Mouse (Mus musculus) ES-Bruce4 (cell line): Measurements from ENCODE around the gene Gm525. TPM values are rescaled to one million over a fixed set of nuclear protein-coding genes. Genes with fewer than 3 reads are reported as not detected.

Experiments
- H3K27ac ChIP-seq: 2 replicates; pipeline ENCODE4 v1.5.1; 2012; ENCODE audit warnings: low read length, inconsistent platforms; ENCODE audit not compliant: insufficient read depth
- H3K27me3 ChIP-seq: 2 replicates; pipeline ENCODE4 v1.6.1; 2012; ENCODE audit warnings: mild to moderate bottlenecking, low read length, inconsistent platforms; ENCODE audit not compliant: control insufficient read depth, poor library complexity, insufficient read depth, severe bottlenecking
- H3K36me3 ChIP-seq: 2 replicates; pipeline ENCODE4 v1.6.1; 2012; ENCODE audit warnings: inconsistent platforms, mild to moderate bottlenecking, low read length, moderate library complexity; ENCODE audit not compliant: control insufficient read depth, poor library complexity, insufficient read depth, severe bottlenecking
- H3K4me1 ChIP-seq: one replicate; pipeline ENCODE4 v1.8.1; 2011; ENCODE audit warnings: low read length; ENCODE audit not compliant: control insufficient read depth, insufficient read depth
- H3K4me3 ChIP-seq: 2 replicates; pipeline ENCODE4 v1.5.1; 2011; ENCODE audit warnings: low read depth, mild to moderate bottlenecking, low read length
- H3K9ac ChIP-seq: 2 replicates; pipeline ENCODE4 v1.6.1; 2012; ENCODE audit warnings: low read depth, mild to moderate bottlenecking, inconsistent platforms; ENCODE audit not compliant: poor library complexity, severe bottlenecking
- H3K9me3 ChIP-seq: replicated peaks from 2 replicates; pipeline ENCODE4 v1.6.1; 2012; ENCODE audit warnings: mild to moderate bottlenecking, low read length, inconsistent platforms; ENCODE audit not compliant: control insufficient read depth, poor library complexity, insufficient read depth, severe bottlenecking
- CTCF ChIP-seq: IDR thresholded peaks from one replicate; pipeline ENCODE4 v1.8.1; 2011; ENCODE audit warnings: low read depth, low read length
- EP300 ChIP-seq: IDR thresholded peaks from 2 replicates; pipeline ENCODE4 v1.6.1; 2011; ENCODE audit warnings: low read depth, low read length; ENCODE audit not compliant: insufficient read depth
- POLR2A ChIP-seq: IDR thresholded peaks from one replicate; pipeline ENCODE4 v1.8.1; 2011; ENCODE audit warnings: low read length; ENCODE audit not compliant: insufficient read depth
- polyA plus RNA-seq: library from polyadenylated mRNA; stranded (reverse); fragments of >200 nt; gene quantifications from 2 replicates; pipeline ENCODE4 v1.2.4, GENCODE M21; 2011; ENCODE audit warnings: low read depth; ENCODE audit not compliant: missing spikeins, insufficient read depth, insufficient read length

Gene Gm525
- polyA plus RNA-seq, 1 experiment = not detected

DNA sequence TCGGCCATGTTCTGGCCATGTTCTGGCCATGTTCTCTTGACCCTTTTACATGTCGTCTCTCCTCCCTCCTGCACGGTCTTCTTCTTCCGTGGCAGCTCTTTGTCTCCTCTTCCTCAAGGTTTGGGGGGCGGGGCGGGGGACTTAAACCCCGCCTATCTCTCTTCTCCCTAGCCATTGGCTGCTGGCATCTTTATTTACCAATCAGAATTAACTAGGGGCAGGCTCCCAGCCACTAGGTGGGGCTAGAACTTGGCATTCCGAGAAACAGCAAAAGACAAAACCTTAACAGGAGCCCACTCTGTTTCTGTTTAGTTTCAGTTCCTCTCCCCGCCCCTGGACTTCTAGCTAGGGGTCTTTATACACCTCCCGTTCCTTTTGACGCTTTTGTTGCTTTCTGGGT lies 32.2 kb downstream of the Gm525 start:
- H3K4me3 ChIP-seq = no peak overlapping the region
- H3K27ac ChIP-seq = no peak overlapping the region
- H3K9ac ChIP-seq = no peak overlapping the region
- no peaks in the 10 kb centered on the region for H3K36me3 ChIP-seq
- no peaks in the 10 kb centered on the region for H3K27me3 ChIP-seq
- H3K4me1 ChIP-seq = peaks cover 3% of the 10 kb centered on the region
- H3K9me3 ChIP-seq = 0 out of 2 replicates have a peak, but pooled peaks cover 2% of the 10 kb centered on the region
- TF ChIP-seq POLR2A (no peak), EP300 (no peak), CTCF (peak; percentile 16)

DNA sequence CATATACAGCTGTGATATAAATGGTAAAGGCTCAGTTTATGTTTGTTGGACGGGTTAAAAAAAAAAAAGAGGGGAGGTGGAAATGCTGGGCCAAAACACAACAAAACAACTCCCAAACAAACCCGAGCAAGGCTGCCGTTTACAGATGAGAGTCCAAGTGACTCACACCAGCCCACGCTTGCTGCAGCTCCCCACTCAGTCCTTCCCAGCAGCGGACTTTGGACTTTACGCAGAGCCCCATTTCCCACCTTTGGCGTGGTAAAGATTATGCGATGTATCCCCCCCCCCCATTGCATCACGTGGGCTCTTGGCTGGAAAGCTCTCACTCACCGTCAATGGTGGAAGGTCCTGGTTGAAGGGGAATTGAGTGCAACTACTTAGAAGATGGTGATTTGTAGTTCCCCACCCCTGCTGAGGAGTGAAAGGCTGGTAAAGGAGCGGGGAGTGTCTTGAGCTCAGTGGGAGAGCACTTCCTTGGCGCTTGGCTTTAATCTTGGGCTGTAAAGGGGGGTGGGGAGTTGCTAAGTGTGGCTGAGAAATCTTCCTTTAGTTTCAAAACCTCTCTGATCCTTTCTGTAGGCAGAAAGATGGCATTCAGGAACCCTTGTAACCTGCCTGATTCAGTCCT lies 33.7 kb downstream of the Gm525 start:
- H3K27ac ChIP-seq = no peak overlapping the region
- TF ChIP-seq CTCF (no peak), EP300 (no peak)
- no peaks in the 10 kb centered on the region for H3K27me3 ChIP-seq
- peaks cover 3% of the 10 kb centered on the region for H3K4me1 ChIP-seq
- 0 out of 2 replicates have a peak, but pooled peaks cover 2% of the 10 kb centered on the region for H3K9me3 ChIP-seq
- no peak overlapping the region for H3K4me3 ChIP-seq
- H3K36me3 ChIP-seq = no peaks in the 10 kb centered on the region
- H3K9ac ChIP-seq = no peak overlapping the region

DNA sequence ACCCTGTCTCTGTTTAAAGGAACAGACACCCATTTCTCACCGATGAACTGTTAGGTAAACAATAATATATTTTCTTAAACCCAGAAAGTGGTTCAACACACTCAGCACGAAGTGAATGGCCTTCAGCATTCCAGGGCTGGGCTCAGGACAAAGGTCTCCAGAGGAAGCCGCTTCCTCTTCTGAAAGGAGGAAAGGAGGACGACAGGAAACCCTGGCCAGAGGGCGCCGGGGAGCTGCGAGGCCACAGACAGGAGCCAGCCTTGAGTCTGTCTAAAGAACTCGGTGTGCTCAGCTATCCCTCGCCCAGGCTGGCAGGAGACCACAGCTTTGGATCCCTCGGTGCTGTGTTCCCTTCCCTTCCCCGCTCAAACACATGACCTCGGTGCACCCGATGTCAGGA lies 50.8 kb downstream of the Gm525 start:
- H3K27ac ChIP-seq = no peak overlapping the region
- H3K4me3 ChIP-seq = no peak overlapping the region
- TF ChIP-seq EP300 (no peak), POLR2A (no peak), CTCF (no peak)

GRCm38 (mm10) chr11:89130856-89131255 lies 57.2 kb downstream of the Gm525 start:
- TF ChIP-seq EP300 = peak; percentile 57; the same call in 1 of the 2 replicates
- no peak for TF ChIP-seq POLR2A
- Histone ChIP-seq H3K27me3 (no peaks in the 10 kb centered on the region), H3K4me3 (no peak overlapping the region), H3K9me3 (no peaks in the 10 kb centered on the region), H3K4me1 (peaks cover 7% of the 10 kb centered on the region), H3K27ac (no peak overlapping the region), H3K9ac (no peak overlapping the region), H3K36me3 (no peaks in the 10 kb centered on the region)

More for the DNA sequence above, 50.8 kb downstream of the Gm525 start:
- H3K9me3 ChIP-seq = no peaks in the 10 kb centered on the region
- H3K4me1 ChIP-seq = peaks cover 2% of the 10 kb centered on the region
- H3K27me3 ChIP-seq = no peaks in the 10 kb centered on the region; the same call in 1 of the 2 replicates
- no peaks in the 10 kb centered on the region for H3K36me3 ChIP-seq
- H3K9ac ChIP-seq = no peak overlapping the region

- Histone ChIP-seq H3K9me3 (no peaks in the 10 kb centered on the region), H3K27me3 (no peaks in the 10 kb centered on the region), H3K9ac (no peak overlapping the region), H3K4me3 (no peak overlapping the region), H3K4me1 (peaks cover 7% of the 10 kb centered on the region), H3K27ac (no peak overlapping the region), H3K36me3 (no peaks in the 10 kb centered on the region)
- TF ChIP-seq CTCF (no peak), EP300 (no peak), POLR2A (no peak)
Measured at GRCm38 (mm10) chr11:89132406-89132805, 58.8 kb downstream of the Gm525 start.

- H3K9me3 ChIP-seq = no peaks in the 10 kb centered on the region
- H3K27ac ChIP-seq = no peak overlapping the region
- peaks cover 7% of the 10 kb centered on the region for H3K4me1 ChIP-seq
- no peak overlapping the region for H3K9ac ChIP-seq
- TF ChIP-seq CTCF (no peak), EP300 (no peak), POLR2A (no peak)
- H3K4me3 ChIP-seq = no peak overlapping the region
- H3K27me3 ChIP-seq = no peaks in the 10 kb centered on the region
- no peaks in the 10 kb centered on the region for H3K36me3 ChIP-seq
Measured at GRCm38 (mm10) chr11:89134211-89134610, 60.6 kb downstream of the Gm525 start.
